In genomic region chr19:36738009-36738408, GRCm38 (mm10) we compare ENCODE assay signal across 15 mouse cellular contexts. TPM values are rescaled to one million over a fixed set of nuclear protein-coding genes. Genes with fewer than 3 reads are reported as not detected.
DNase-seq lines count a peak whose midpoint lies in the region; ATAC-seq and TF ChIP-seq lines count a peak whose summit lies in the region.
"Had no signal": no experiment of that assay in that cellular context is flagged by ENCODE, and none has a peak within 500 bp of the region (broad histone marks: within the 10 kb centered on the region; RNA-seq: fewer than 3 reads in every experiment).

No protein-coding gene starts in this region.

- DNase-seq in heart, adult 11 months, result no peak
- no peak for DNase-seq in lung, postnatal 36 days
- peak; percentile 45 for DNase-seq in ES-E14 (ENCODE audit: low read depth, low spot score)
- no peak for DNase-seq in urinary bladder, postnatal 25 days (ENCODE audit: low spot score)
- DNase-seq: adrenal gland, adult 2 months; embryo, embryonic 11 days; gastrocnemius, postnatal 25 days; thymus, adult 2 months had no signal

- peaks cover 9% of the 10 kb centered on the region for H3K4me1 ChIP-seq in heart, embryonic 16.5 days (ENCODE audit: control insufficient read depth, insufficient read depth, low read length)
- peaks cover 37% of the 10 kb centered on the region for H3K4me1 ChIP-seq in lung, embryonic 15.5 days
- H3K4me1 ChIP-seq in ES-E14 (ENCODE audit: control insufficient read depth in 2 of 2, insufficient read depth in 2 of 2, low read length in 2 of 2, poor library complexity in 1 of 2), result no peaks in the 10 kb centered on the region; a peak in 1 of 4 replicates
- peaks cover 3% of the 10 kb centered on the region for H3K4me1 ChIP-seq in small intestine, adult 2 months (ENCODE audit: control insufficient read depth, insufficient read depth, insufficient read length, low read length)

- H3K9me3 ChIP-seq in heart, embryonic 16.5 days (replicated peaks; ENCODE audit: control insufficient read depth, low read length), result peaks cover 3% of the 10 kb centered on the region; the same call in 1 of the 2 replicates
- no peaks in the 10 kb centered on the region for H3K9me3 ChIP-seq in lung, embryonic 15.5 days
- H3K9me3 ChIP-seq in ES-E14 (ENCODE audit: control insufficient read depth, insufficient read depth, low read depth, low read length), result no peaks in the 10 kb centered on the region

- in situ Hi-C loops in ES-E14 (cut with MboI; ENCODE audit: low sequenced_read_pairs in 2 of 2, unreplicated experiment in 2 of 2), result no loop called here

- H3K4me2 ChIP-seq in heart, embryonic 16.5 days (ENCODE audit: low read depth, low read length), result no peak overlapping the region
- no peak overlapping the region for H3K4me2 ChIP-seq in lung, embryonic 15.5 days

- TF ChIP-seq POLR2A in small intestine, adult 2 months (IDR thresholded peaks at IDR 0.05; ENCODE audit: low read depth, low read length), result no peak

- WGBS in heart, embryonic 16.5 days, result 79% methylated on average over 5 of the region's 5 CpGs
- 72% methylated on average over 5 of the region's 5 CpGs for WGBS in lung, embryonic 15.5 days
- 83% methylated on average over 5 of the region's 5 CpGs for whole genome bisulfite sequencing in small intestine, adult 2 months

- peak overlapping the region; percentile 96 for H3K27ac ChIP-seq in heart, embryonic 16.5 days (ENCODE audit: low read length)
- H3K27ac ChIP-seq in lung, embryonic 15.5 days, result peak overlapping the region; percentile 97
- no peak overlapping the region for H3K27ac ChIP-seq in ES-E14 (ENCODE audit: insufficient read depth, low read depth, low read length, poor library complexity, severe bottlenecking)
- no peak overlapping the region for H3K27ac ChIP-seq in small intestine, adult 2 months (ENCODE audit: insufficient read depth, low read depth, low read length)

- H3K9ac ChIP-seq in heart, embryonic 16.5 days (ENCODE audit: low read length), result no peak overlapping the region
- H3K9ac ChIP-seq in lung, embryonic 15.5 days, result no peak overlapping the region
- H3K9ac ChIP-seq in ES-E14 (ENCODE audit: insufficient read depth, low read depth, low read length, poor library complexity, severe bottlenecking), result no peak overlapping the region

- H3K4me3 ChIP-seq in heart, embryonic 16.5 days (ENCODE audit: low read length), result no peak overlapping the region
- no peak overlapping the region for H3K4me3 ChIP-seq in lung, embryonic 15.5 days
- no peak overlapping the region for H3K4me3 ChIP-seq in ES-E14 (ENCODE audit: insufficient read depth in 1 of 2, low read depth in 1 of 2, low read length in 2 of 2, poor library complexity in 1 of 2, severe bottlenecking in 1 of 2)
- H3K4me3 ChIP-seq in small intestine, adult 2 months (ENCODE audit: low read depth, low read length), result no peak overlapping the region
- H3K4me3 ChIP-seq: forebrain, embryonic 10.5 days; myocyte had no signal

- ATAC-seq in heart, embryonic 16.5 days (replicated peaks; ENCODE audit: extremely low read depth, insufficient read depth, low FRiP score), result no peak
- ATAC-seq in lung, embryonic 15.5 days (ENCODE audit: borderline replicate concordance, extremely low read depth, low FRiP score, low TSS enrichment), result no peak
- ATAC-seq: hindbrain, embryonic 16.5 days had no signal

- peak; percentile 21; the same call in 1 of the 2 replicates for TF ChIP-seq CTCF in small intestine, adult 2 months (IDR thresholded peaks at IDR 0.05; ENCODE audit: extremely low read depth, insufficient read length, insufficient replicate concordance, low read depth, low read length)

- H3K27me3 ChIP-seq in heart, embryonic 16.5 days (ENCODE audit: control insufficient read depth, insufficient read depth, low read length), result no peaks in the 10 kb centered on the region
- no peaks in the 10 kb centered on the region for H3K27me3 ChIP-seq in lung, embryonic 15.5 days
- H3K27me3 ChIP-seq in small intestine, adult 2 months (ENCODE audit: control insufficient read depth, insufficient read depth, low read length), result peaks cover 7% of the 10 kb centered on the region

- peaks cover 10% of the 10 kb centered on the region for H3K36me3 ChIP-seq in heart, embryonic 16.5 days (ENCODE audit: control insufficient read depth, insufficient read depth)
- peaks cover 10% of the 10 kb centered on the region for H3K36me3 ChIP-seq in lung, embryonic 15.5 days
- no peaks in the 10 kb centered on the region for H3K36me3 ChIP-seq in ES-E14 (ENCODE audit: control insufficient read depth, insufficient read depth, low read length, poor library complexity, severe bottlenecking)
- no peaks in the 10 kb centered on the region for H3K36me3 ChIP-seq in small intestine, adult 2 months (ENCODE audit: control insufficient read depth, insufficient read depth, low read length)
- H3K36me3 ChIP-seq: forebrain, embryonic 10.5 days had no signal

TF ChIP-seq in ES-E14, 5 proteins besides CTCF, POLR2A, EP300 and RAD21:
- TF ChIP-seq CHD2 (IDR thresholded peaks at IDR 0.05; ENCODE audit: low read depth, low read length) (no peak), ZC3H11A (IDR thresholded peaks at IDR 0.05; ENCODE audit: borderline replicate concordance, low read depth, low read length) (peak; percentile 54)

RNA-seq across cellular contexts. Expression of gene Ppp1r3c, which starts 1.6 kb away (rescaled TPM):
- polyA plus RNA-seq in heart, embryonic 16.5 days (2015; fragmentation: Nextera tagmentation; extraction: Ambion mirVana), result 105 and 117 TPM in 2 replicates
- 83.4 and 84.3 TPM in 2 replicates for polyA plus RNA-seq in lung, embryonic 15.5 days (2015; fragmentation: Nextera tagmentation; extraction: Ambion mirVana)
- total RNA-seq in ES-E14 (2012; rRNA removed), result 0.22 and 0.32 TPM in 2 replicates
- polyA plus RNA-seq in small intestine, adult 2 months (2012; rRNA removed), result 0.55 and 0.75 TPM in 2 replicates
- total RNA-seq: megakaryocyte, adult 5-6 weeks had no signal
- polyA plus RNA-seq: myocyte had no signal

Comparison
In these comparisons a context has a peak if more than half of its experiments do, and no peak if none do; other contexts are left out.
1. H3K27ac ChIP-seq: peak in heart, embryonic 16.5 days (single experiment) and lung, embryonic 15.5 days (single experiment); none in ES-E14 (single experiment) and small intestine, adult 2 months (single experiment).
2. RNA of gene Ppp1r3c, which starts 1.6 kb away (polyA plus RNA-seq): 105 to 117 TPM in heart, embryonic 16.5 days and 83.4 to 84.3 TPM in lung, embryonic 15.5 days; 0.55 to 0.75 TPM in small intestine, adult 2 months; every median in the first group is over 10 times any median in the second.